Mouse (Mus musculus): ENCODE measurements at regions not wholly inside any gene's neighbourhood (a gene's known extent, or its start where the extent isn't known, plus 50 kb on each side); places are given as distances from the start of the nearest gene placed in this dataset.

DNA sequence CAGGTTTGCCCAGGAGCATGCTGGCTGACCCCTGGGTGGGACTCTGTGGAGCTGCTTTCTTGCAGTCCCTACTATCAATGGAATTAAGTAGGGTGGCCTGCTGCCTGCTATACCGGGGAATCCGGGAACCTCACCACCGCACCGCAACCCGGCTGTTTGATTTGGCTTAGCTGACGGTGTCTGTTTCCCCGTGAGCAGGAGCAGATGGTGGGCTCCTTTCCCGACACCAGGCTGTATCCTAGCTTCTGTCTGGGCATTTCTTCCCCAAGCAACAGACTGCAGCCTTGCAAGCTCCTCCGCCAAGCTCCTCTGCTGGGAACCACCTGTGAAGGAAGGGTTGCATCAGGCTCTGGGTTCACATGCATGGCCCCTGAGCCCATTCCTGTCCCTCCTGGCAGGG is 132.7 kb downstream of the Tmem132e start:
- TF ChIP-seq CTCF (IDR thresholded peaks at IDR 0.05; ENCODE audit: extremely low read depth, insufficient read depth, insufficient read length, insufficient replicate concordance): no peak
- no peak for TF ChIP-seq POLR2A (IDR thresholded peaks at IDR 0.05; ENCODE audit: low read depth, low read length)
